Mouse (Mus musculus) thymus, adult 2 months (tissue): Measurements from ENCODE around the gene Aldh5a1. TPM values are rescaled to one million over a fixed set of nuclear protein-coding genes. Genes with fewer than 3 reads are reported as not detected.

ENCODE experiments used
- DNase-seq: peaks from one replicate; pipeline ENCODE4 v3.0.0; 2021
- H3K27ac ChIP-seq: fragments of 200-500 bp; 2 replicates; pipeline ENCODE4 v1.5.1; 2012; ENCODE audit warnings: low read length, control low read depth; ENCODE audit not compliant: control insufficient read depth, insufficient read depth
- H3K27me3 ChIP-seq: fragments of 200-500 bp; 2 replicates; pipeline ENCODE4 v1.6.1; 2012; ENCODE audit warnings: mild to moderate bottlenecking, low read length, moderate library complexity, mixed read lengths; ENCODE audit not compliant: control insufficient read depth, insufficient read depth
- H3K36me3 ChIP-seq: fragments of 200-500 bp; 2 replicates; pipeline ENCODE4 v1.6.1; 2012; ENCODE audit warnings: mild to moderate bottlenecking, low read length, moderate library complexity; ENCODE audit not compliant: control insufficient read depth, insufficient read depth
- H3K4me1 ChIP-seq: fragments of 200-500 bp; replicated peaks from 2 replicates; pipeline ENCODE4 v1.6.1; 2012; ENCODE audit warnings: low read length; ENCODE audit not compliant: control insufficient read depth, insufficient read depth
- H3K4me3 ChIP-seq: fragments of 200-500 bp; 2 replicates; pipeline ENCODE4 v1.5.1; 2012; ENCODE audit warnings: mild to moderate bottlenecking, low read length, control low read depth, moderate library complexity; ENCODE audit not compliant: control insufficient read depth, insufficient read depth
- CTCF ChIP-seq: fragments of 200-500 bp; IDR thresholded peaks from 2 replicates; pipeline ENCODE4 v1.5.1; 2012; ENCODE audit warnings: mild to moderate bottlenecking, control low read depth, low read length, moderate library complexity, borderline replicate concordance; ENCODE audit not compliant: control insufficient read depth, poor library complexity, insufficient read depth; ENCODE audit errors: extremely low read depth
- POLR2A ChIP-seq: fragments of 200-500 bp; IDR thresholded peaks from 2 replicates; pipeline ENCODE4 v1.6.1; 2012; ENCODE audit warnings: mild to moderate bottlenecking, low read length, control low read depth, moderate library complexity; ENCODE audit not compliant: control insufficient read depth, poor library complexity, insufficient read depth; ENCODE audit errors: extremely low read depth
- WGBS: fragments of 180-500 bp; shearing (Covaris S2); methylation state at CpG from one replicate; pipeline ENCODE4 v1.1.7; 2018; 5-methylcytosine and 5-hydroxymethylcytosine counted together
- polyA plus RNA-seq: library from polyadenylated mRNA; depleted of rRNA; stranded (reverse); fragments of >200 nt; gene quantifications from 2 replicates; pipeline ENCODE4 v1.2.3, GENCODE M21; 2012

Aldh5a1 gene
- polyA plus RNA-seq, 1 experiment: 1.3 TPM

DNA sequence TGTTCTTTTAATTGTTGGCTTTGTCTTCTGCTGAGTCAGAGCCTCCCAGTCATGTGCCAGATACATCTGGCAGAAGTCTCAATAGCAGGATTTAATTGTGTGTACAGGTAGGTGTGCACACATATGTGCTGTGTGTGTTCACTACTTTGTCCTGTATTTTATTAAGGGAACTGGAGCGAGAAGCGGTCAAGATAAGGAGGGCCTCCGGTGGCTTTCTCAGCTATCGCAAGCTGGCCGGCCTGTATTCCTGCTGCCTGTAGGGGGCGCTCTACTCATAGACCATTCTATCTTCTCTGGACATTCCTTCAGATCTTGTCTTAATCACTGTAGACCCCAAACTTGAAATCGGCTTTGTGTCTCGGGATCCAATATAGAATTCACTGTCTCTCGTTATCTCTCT is 1.2 kb upstream of the Aldh5a1 start:
- peak; percentile 61 for DNase-seq
- WGBS: 22% methylated on average over 9 of the region's 9 CpGs
- no peak overlapping the region for H3K4me3 ChIP-seq
- H3K27ac ChIP-seq: no peak overlapping the region
- TF ChIP-seq CTCF: peak; percentile 76; the same call in 1 of the 2 replicates
- TF ChIP-seq POLR2A: no peak
- peaks cover 3% of the 10 kb centered on the region; the same call in 1 of the 2 replicates for H3K27me3 ChIP-seq
- H3K4me1 ChIP-seq: peaks cover 6% of the 10 kb centered on the region; the same call in 1 of the 2 replicates
- H3K36me3 ChIP-seq: no peaks in the 10 kb centered on the region

DNA sequence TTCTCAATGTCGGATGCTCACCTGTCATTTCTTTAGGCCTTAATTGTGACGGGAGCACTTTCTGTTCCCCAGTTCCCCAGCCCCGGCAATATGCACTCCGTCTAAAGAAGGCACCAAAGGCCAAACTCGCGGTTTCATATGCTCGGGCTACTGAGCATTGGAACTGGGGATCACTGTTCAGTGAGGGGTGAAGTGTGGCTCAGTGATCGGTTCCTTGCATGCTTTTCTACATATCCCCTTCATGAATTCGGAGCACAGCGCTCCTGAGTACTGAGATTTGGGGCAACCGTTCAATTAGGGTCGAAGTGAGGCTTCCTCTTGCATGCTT is 342 bp upstream of the Aldh5a1 start:
- TF ChIP-seq POLR2A: no peak
- Histone ChIP-seq H3K27me3 (peaks cover 3% of the 10 kb centered on the region; the same call in 1 of the 2 replicates), H3K4me1 (peaks cover 6% of the 10 kb centered on the region; the same call in 1 of the 2 replicates), H3K4me3 (peak overlapping the region; percentile 63), H3K36me3 (no peaks in the 10 kb centered on the region), H3K27ac (no peak overlapping the region)
- DNase-seq: no peak
- 18% methylated on average over 12 of the region's 12 CpGs for WGBS

DNA sequence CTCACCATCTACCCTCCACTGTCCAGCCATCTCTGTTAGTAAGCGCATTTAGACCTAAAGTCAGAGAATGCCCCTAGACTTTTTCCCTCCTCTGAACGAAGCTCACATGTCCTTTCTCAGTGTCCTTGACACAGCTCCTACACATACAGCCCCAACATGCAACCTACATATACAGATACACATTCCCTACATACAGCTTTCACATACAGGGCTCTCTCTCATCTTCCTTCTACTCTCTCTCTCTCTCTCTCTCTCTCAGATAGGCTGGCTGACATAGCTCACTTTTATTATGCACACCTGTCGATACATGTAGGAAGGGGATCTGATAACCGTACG is 721 bp downstream of the Aldh5a1 start:
- no peak for DNase-seq
- 0 out of 2 replicates have a peak overlapping the region, but pooled peaks have one; percentile 63 for H3K4me3 ChIP-seq
- peaks cover 3% of the 10 kb centered on the region; the same call in 1 of the 2 replicates for H3K27me3 ChIP-seq
- TF ChIP-seq POLR2A (no peak), CTCF (no peak)
- peaks cover 6% of the 10 kb centered on the region; the same call in 1 of the 2 replicates for H3K4me1 ChIP-seq
- no peak overlapping the region for H3K27ac ChIP-seq
- no peaks in the 10 kb centered on the region for H3K36me3 ChIP-seq
- 56% methylated on average over 5 of the region's 5 CpGs for WGBS

GRCm38 (mm10) chr13:24933199-24933598 is 4.3 kb downstream of the Aldh5a1 start:
- H3K4me1 ChIP-seq: peaks cover 6% of the 10 kb centered on the region; the same call in 1 of the 2 replicates
- 76% methylated on average over 7 of the region's 7 CpGs for WGBS
- H3K27ac ChIP-seq: no peak overlapping the region
- H3K36me3 ChIP-seq: no peaks in the 10 kb centered on the region
- peaks cover 3% of the 10 kb centered on the region; the same call in 1 of the 2 replicates for H3K27me3 ChIP-seq
- TF ChIP-seq CTCF (no peak), POLR2A (no peak)
- no peak for DNase-seq
- no peak overlapping the region for H3K4me3 ChIP-seq

- Histone ChIP-seq H3K4me3 (no peak overlapping the region), H3K4me1 (no peaks in the 10 kb centered on the region), H3K36me3 (no peaks in the 10 kb centered on the region), H3K27ac (no peak overlapping the region), H3K27me3 (no peaks in the 10 kb centered on the region)
- TF ChIP-seq POLR2A (no peak), CTCF (no peak)
- DNase-seq: no peak
Measured at GRCm38 (mm10) chr13:24930591-24930990, 6.9 kb downstream of the Aldh5a1 start.

GRCm38 (mm10) chr13:24923991-24924390 is 13.5 kb downstream of the Aldh5a1 start:
- Histone ChIP-seq H3K4me1 (peaks cover 5% of the 10 kb centered on the region), H3K27me3 (no peaks in the 10 kb centered on the region), H3K27ac (no peak overlapping the region), H3K4me3 (no peak overlapping the region), H3K36me3 (no peaks in the 10 kb centered on the region)
- 92% methylated on average over 5 of the region's 5 CpGs for WGBS
- TF ChIP-seq POLR2A: no peak
- TF ChIP-seq CTCF: no peak
- DNase-seq: no peak

- Histone ChIP-seq H3K27me3 (no peaks in the 10 kb centered on the region), H3K36me3 (no peaks in the 10 kb centered on the region), H3K4me3 (no peak overlapping the region), H3K27ac (no peak overlapping the region), H3K4me1 (peaks cover 5% of the 10 kb centered on the region)
- peak; percentile 19 for DNase-seq
- WGBS: 69% methylated on average over 6 of the region's 6 CpGs
- TF ChIP-seq POLR2A (no peak), CTCF (no peak)
Measured at GRCm38 (mm10) chr13:24921281-24921680, 16.2 kb downstream of the Aldh5a1 start.
